Mouse (Mus musculus) midbrain, embryonic 11.5 days (tissue): ENCODE results near the gene Capn5. TPM values are rescaled to one million over a fixed set of nuclear protein-coding genes. Genes with fewer than 3 reads are reported as not detected.
"Not testable (repeated sequence)": the region's sequence is repeated elsewhere in the genome, so short reads cannot be mapped to it uniquely, and the experiment has no call there.

Source experiments
- ATAC-seq: fragments of 200-750 bp; cut with Nextera tagmentation; 2 replicates; pipeline ENCODE4 v1.8.0; 2017; ENCODE audit warnings: moderate TSS enrichment, moderate library complexity; ENCODE audit not compliant: low FRiP score
- DNase-seq: peaks from one replicate; pipeline ENCODE4 v3.0.0; 2015; ENCODE audit warnings: low spot score; ENCODE audit errors: missing footprints
- H3K27ac ChIP-seq: fragments of 300-500 bp; sonication (generic); 2 replicates; pipeline ENCODE4 v1.5.1; 2014; ENCODE audit warnings: low read depth, low read length
- H3K27me3 ChIP-seq: fragments of 300-500 bp; sonication (generic); 2 replicates; pipeline ENCODE4 v1.6.1; 2014; ENCODE audit warnings: mild to moderate bottlenecking, low read length, moderate library complexity, mixed read lengths; ENCODE audit not compliant: control insufficient read depth, insufficient read depth
- H3K36me3 ChIP-seq: fragments of 300-500 bp; sonication (generic); 2 replicates; pipeline ENCODE4 v1.6.1; 2014; ENCODE audit warnings: mild to moderate bottlenecking, low read length, moderate library complexity, mixed read lengths; ENCODE audit not compliant: control insufficient read depth, insufficient read depth
- H3K4me1 ChIP-seq: fragments of 300-500 bp; sonication (generic); 2 replicates; pipeline ENCODE4 v1.6.1; 2014; ENCODE audit warnings: low read length; ENCODE audit not compliant: control insufficient read depth, insufficient read depth
- H3K4me2 ChIP-seq: fragments of 300-500 bp; sonication (generic); 2 replicates; pipeline ENCODE4 v1.6.1; 2014; ENCODE audit warnings: mild to moderate bottlenecking, moderate library complexity
- H3K4me3 ChIP-seq: fragments of 300-500 bp; sonication (generic); 2 replicates; pipeline ENCODE4 v1.5.1; 2014; ENCODE audit warnings: low read depth, low read length
- H3K9ac ChIP-seq: fragments of 300-500 bp; sonication (generic); 2 replicates; pipeline ENCODE4 v1.6.1; 2014; ENCODE audit warnings: low read length
- H3K9me3 ChIP-seq: fragments of 300-500 bp; sonication (generic); 2 replicates; pipeline ENCODE4 v1.6.1; 2016; ENCODE audit warnings: low read length; ENCODE audit not compliant: control insufficient read depth
- WGBS: fragments of 180-500 bp; shearing (Covaris S2); extraction: QIAGEN DNeasy Blood & Tissue Kit; methylation state at CpG from one replicate; pipeline ENCODE4 v1.1.7; 2014; 5-methylcytosine and 5-hydroxymethylcytosine counted together
- polyA plus RNA-seq: library from polyadenylated mRNA; unstranded; fragments of >200 nt; fragmentation: Nextera tagmentation; extraction: Ambion mirVana; gene quantifications from 2 replicates; pipeline ENCODE4 v1.2.1, GENCODE M21; 2014

Capn5 gene
- polyA plus RNA-seq, 1 experiment from 2014 or later = 3.7 TPM

DNA sequence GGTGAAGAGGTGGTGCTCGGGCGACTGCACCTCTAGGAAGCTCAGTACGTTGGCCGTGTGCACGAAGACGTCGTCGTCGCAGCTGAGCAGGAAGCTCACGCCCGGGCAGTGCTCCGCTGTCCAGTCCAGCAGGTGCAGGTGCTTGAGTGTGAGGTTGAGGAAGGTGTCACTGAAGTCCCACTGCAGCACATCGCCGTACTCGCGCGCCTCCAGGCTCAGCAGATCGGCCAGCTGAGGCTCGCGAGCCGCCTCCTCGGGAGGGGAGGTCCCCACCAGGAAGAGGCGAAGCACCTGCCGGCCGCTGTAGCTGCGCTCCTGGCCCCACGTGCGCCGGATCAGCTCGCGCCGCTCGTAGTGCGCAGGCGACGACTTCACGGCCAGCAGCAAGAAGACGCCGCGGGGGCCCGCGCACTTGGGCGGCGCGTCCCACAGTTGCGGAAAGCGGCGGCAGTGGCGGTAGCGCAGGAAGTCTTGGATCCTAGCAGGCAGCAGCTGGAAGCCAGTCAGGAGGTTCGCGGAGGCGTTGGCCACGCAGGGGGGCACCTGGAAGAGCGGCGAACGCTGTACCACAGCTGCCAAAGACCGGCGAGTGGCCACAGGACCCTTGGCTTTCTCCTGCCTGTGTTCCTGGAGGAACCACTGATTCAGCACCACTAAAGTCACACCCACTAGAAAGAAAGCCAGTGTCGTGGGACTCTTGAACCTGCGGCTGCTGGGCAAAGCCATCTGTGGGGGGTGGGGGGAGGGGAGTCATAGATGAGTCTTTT lies 16.1 kb upstream of the Capn5 start:
- peak overlapping the region; percentile 79 for H3K4me2 ChIP-seq
- H3K4me3 ChIP-seq = peak overlapping the region; percentile 42
- ATAC-seq (peak; percentile 43), DNase-seq (peak; percentile 89)
- peaks cover 9% of the 10 kb centered on the region for H3K4me1 ChIP-seq
- no peaks in the 10 kb centered on the region for H3K9me3 ChIP-seq
- peaks cover 53% of the 10 kb centered on the region for H3K27me3 ChIP-seq
- no peak overlapping the region for H3K27ac ChIP-seq
- peak overlapping the region; percentile 33 for H3K9ac ChIP-seq
- 2% methylated on average over 61 of the region's 61 CpGs for WGBS
- H3K36me3 ChIP-seq = no peaks in the 10 kb centered on the region

DNA sequence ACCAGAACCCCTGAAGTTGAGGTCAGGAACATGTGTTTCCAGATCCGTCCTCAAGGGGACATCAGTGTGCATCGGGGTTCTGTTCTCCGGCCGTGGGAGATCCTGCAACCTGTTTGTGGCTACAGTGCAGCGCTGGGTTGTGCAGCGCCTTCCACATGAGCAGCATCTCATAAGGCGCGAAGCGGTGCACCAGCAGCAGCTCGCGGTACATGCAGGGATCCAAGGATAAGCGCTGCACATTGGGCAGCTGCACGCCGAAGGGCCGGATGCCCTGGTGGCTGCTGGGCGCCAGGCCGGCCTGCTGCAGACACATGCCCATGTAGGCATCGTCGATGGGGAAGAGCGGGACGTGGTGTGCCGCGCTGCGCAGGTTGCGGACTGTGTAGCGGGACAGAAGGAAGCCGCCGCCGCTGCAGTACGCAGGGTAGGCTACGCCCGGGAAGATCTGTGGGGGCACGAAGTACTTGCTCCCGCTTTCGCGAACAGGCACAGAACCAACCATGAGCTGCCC lies 15.5 kb upstream of the Capn5 start:
- Histone ChIP-seq H3K36me3 (no peaks in the 10 kb centered on the region), H3K9me3 (no peaks in the 10 kb centered on the region), H3K9ac (peak overlapping the region; percentile 33; the same call in 1 of the 2 replicates), H3K27ac (no peak overlapping the region), H3K4me2 (peak overlapping the region; percentile 79), H3K4me1 (peaks cover 9% of the 10 kb centered on the region), H3K27me3 (peaks cover 56% of the 10 kb centered on the region), H3K4me3 (peak overlapping the region; percentile 42)
- ATAC-seq (peak; percentile 70), DNase-seq (peak; percentile 94)
- 6% methylated on average over 36 of the region's 36 CpGs for WGBS

DNA sequence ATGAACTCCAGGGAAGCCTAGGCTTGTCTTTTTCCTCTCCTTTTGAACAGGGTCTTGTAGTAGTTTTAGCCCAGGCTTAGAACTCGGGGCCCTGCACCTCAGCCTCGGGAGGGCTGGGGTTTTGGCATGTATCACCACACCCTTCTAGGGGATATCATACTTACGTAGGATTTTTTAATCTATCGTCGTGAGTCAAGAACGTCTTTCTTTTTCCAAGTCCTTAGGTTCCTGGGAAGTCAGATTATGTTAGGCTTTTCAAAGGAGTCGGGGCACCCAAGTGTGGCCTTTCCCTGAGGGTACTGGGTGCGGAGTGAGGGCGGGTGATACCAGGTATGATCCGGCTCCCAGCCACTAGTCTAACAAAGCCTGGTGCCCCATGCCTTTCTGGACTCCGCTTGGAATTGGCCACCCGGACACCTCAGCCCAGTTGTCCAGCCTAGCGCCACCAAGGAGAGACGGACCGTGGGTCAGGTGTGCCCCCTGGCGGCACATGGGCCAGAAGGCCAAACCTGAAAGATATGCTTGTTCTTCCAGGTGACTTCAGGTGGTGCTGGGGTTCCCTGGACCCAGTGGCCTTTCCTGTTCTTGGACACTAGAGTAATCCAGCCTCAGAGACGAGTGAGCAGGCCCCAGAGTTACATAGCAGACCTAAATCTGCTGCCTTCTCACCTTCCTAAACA lies 13.6 kb upstream of the Capn5 start:
- Histone ChIP-seq H3K4me1 (peaks cover 16% of the 10 kb centered on the region), H3K36me3 (no peaks in the 10 kb centered on the region), H3K27me3 (peaks cover 56% of the 10 kb centered on the region), H3K4me2 (no peak overlapping the region), H3K9ac (no peak overlapping the region), H3K4me3 (no peak overlapping the region), H3K9me3 (no peaks in the 10 kb centered on the region), H3K27ac (no peak overlapping the region)
- ATAC-seq (no peak), DNase-seq (peak; percentile 76)
- 65% methylated on average over 17 of the region's 17 CpGs for WGBS

DNA sequence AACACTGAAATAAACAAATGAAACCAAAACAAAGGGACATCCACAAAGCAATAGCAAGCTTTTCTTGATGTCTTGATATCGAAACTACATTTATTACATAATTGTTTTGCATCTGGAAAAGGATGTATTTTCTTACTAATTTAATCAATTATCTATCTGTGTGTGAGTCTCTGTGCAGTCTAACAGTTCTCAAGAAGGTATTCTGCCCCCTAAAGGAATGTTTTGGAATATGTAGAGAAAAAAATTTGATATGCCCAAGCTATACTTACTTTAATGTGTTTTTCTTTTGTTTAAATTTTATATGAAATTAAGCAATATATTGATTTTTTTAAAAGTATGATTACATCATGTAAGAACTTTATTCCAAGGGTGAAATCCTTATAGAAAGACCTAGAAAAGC lies 12.5 kb upstream of the Capn5 start:
- Histone ChIP-seq H3K9me3 (no peaks in the 10 kb centered on the region), H3K9ac (no peak overlapping the region), H3K27ac (no peak overlapping the region), H3K4me2 (no peak overlapping the region), H3K4me3 (no peak overlapping the region), H3K27me3 (peaks cover 46% of the 10 kb centered on the region), H3K4me1 (peaks cover 22% of the 10 kb centered on the region), H3K36me3 (no peaks in the 10 kb centered on the region)
- ATAC-seq = no peak
- peak; percentile 44 for DNase-seq
- WGBS = 88% methylated on average over 1 of the region's 1 CpGs

DNA sequence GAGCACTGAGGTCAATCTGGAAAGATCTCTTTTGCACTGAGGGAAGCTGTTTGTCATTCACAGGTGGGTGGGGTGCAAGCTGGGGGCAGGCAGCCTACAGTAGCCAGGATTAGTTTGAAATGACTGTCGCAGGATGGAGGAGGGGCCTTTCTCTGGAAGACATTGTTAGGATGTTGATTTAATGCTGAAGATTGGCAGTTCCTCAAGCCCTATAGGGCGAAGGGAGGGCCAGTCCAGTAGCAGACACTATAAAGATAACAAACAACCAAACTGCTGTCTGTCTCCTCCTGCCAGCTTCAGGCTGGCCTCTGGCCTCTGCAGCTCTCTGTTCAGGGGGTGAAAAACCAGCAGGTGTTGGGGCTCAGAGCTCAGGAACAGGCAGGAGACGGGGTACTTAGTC lies 11.7 kb upstream of the Capn5 start:
- H3K4me1 ChIP-seq = peaks cover 24% of the 10 kb centered on the region
- WGBS = 58% methylated on average over 3 of the region's 3 CpGs
- DNase-seq (peak; percentile 33), ATAC-seq (no peak)
- H3K9me3 ChIP-seq = no peaks in the 10 kb centered on the region
- H3K4me2 ChIP-seq = no peak overlapping the region
- H3K9ac ChIP-seq = no peak overlapping the region
- no peaks in the 10 kb centered on the region for H3K36me3 ChIP-seq
- no peak overlapping the region for H3K4me3 ChIP-seq
- peaks cover 38% of the 10 kb centered on the region for H3K27me3 ChIP-seq
- H3K27ac ChIP-seq = no peak overlapping the region

DNA sequence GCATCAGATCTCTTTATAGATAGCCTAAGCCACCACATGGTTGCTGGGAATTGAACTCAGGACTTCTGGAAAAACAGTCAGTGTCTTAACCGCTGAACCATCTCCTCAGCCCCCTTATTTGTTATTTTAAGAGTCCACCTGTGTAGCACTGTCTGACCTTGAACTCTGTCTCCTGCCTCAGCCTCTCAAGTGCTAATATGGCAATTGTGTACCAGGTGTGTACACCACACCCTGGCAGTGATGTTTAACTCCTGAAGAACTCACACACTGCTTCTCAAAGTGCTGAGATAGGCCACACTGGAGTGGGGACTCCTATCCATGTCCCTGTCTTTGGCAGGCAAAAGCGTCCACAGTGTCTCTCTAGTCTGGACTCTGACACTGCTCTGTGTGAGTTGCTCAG lies 10.6 kb upstream of the Capn5 start:
- ATAC-seq (no peak), DNase-seq (peak; percentile 23)
- no peak overlapping the region for H3K4me3 ChIP-seq
- peaks cover 18% of the 10 kb centered on the region for H3K4me1 ChIP-seq
- H3K27me3 ChIP-seq = peaks cover 27% of the 10 kb centered on the region
- no peaks in the 10 kb centered on the region for H3K9me3 ChIP-seq
- no peak overlapping the region for H3K9ac ChIP-seq
- 86% methylated on average over 2 of the region's 2 CpGs for WGBS
- H3K4me2 ChIP-seq = no peak overlapping the region
- H3K27ac ChIP-seq = no peak overlapping the region
- H3K36me3 ChIP-seq = no peaks in the 10 kb centered on the region

DNA sequence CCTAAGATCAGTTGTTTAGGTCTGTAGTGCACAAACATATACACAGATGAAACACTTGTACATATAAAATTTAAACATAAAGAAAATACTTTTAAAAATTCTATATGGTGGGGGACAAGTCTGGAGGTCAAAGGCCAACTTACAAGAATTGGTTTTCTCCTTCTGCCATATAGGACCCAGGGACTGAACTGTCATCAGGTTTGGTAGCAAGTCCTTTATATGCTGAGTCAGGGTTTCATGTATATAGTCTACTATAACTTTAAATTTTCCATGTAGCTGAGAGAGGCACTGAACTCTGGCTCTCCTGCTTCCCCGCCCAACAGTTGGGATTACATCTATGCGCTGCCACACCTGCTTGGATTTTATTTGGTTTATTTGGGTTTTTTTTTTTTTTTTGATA lies 10.2 kb upstream of the Capn5 start:
- DNase-seq (peak; percentile 79), ATAC-seq (no peak)
- no peak overlapping the region for H3K27ac ChIP-seq
- no peaks in the 10 kb centered on the region for H3K36me3 ChIP-seq
- WGBS = 90% methylated on average over 2 of the region's 2 CpGs
- peaks cover 16% of the 10 kb centered on the region for H3K4me1 ChIP-seq
- H3K27me3 ChIP-seq = peaks cover 22% of the 10 kb centered on the region
- no peak overlapping the region for H3K4me2 ChIP-seq
- no peaks in the 10 kb centered on the region for H3K9me3 ChIP-seq
- H3K4me3 ChIP-seq = no peak overlapping the region
- no peak overlapping the region for H3K9ac ChIP-seq

DNA sequence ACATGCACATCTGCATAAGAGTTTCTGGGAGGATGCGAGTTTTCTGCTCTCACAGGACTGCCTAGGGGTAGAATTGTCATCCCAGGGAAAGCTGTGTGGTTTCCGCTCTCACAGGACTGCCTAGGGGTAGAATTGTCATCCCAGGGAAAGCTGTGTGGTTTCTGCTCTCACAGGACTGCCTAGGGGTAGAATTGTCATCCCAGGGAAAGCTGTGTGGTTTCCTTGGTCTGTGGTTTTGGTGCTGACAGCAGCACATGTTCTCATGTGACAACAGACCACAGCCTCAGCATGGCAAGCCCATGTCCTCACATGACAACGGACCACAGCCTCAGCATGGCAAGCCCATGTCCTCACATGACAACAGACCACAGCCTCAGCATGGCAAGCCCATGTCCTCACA lies 9.3 kb upstream of the Capn5 start:
- 83% methylated on average over 3 of the region's 3 CpGs for WGBS
- not testable (repeated sequence) for ATAC-seq, H3K4me3 ChIP-seq, H3K36me3 ChIP-seq, H3K9me3 ChIP-seq, H3K9ac ChIP-seq, H3K4me2 ChIP-seq, DNase-seq
- H3K27ac ChIP-seq = 0 out of 2 replicates have a peak overlapping the region, but pooled peaks have one; percentile 25
- H3K4me1 ChIP-seq = peaks cover 16% of the 10 kb centered on the region
- H3K27me3 ChIP-seq = peaks cover 13% of the 10 kb centered on the region

DNA sequence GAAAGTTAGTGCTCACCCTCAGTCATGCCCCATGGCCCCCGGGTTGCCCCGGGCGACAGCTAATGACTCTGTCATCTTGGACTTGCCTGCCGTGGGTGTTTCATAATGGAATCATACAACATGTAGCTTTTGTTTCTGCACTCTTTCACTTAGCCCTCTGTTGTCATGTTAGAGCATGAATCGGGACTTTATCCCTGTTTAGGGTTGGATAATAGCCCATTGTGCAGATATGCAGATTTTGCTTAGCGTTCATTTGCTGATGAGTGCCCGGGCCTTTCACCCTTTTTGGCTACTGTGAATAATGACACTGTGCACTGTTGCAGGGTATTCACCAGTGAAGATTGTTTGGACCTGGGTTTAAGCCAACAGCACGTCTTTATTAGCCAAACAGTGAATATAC lies 8.6 kb upstream of the Capn5 start:
- H3K27ac ChIP-seq = peak overlapping the region; percentile 25; the same call in 1 of the 2 replicates

More for the DNA sequence above, 8.6 kb upstream of the Capn5 start:
- H3K4me2 ChIP-seq = no peak overlapping the region; the same call in 1 of the 2 replicates
- H3K4me1 ChIP-seq = peaks cover 16% of the 10 kb centered on the region
- no peaks in the 10 kb centered on the region for H3K36me3 ChIP-seq
- whole genome bisulfite sequencing = 50% methylated on average over 8 of the region's 8 CpGs
- peaks cover 6% of the 10 kb centered on the region for H3K27me3 ChIP-seq
- no peak overlapping the region for H3K9ac ChIP-seq
- ATAC-seq = peak; percentile 86
- no peak overlapping the region for H3K4me3 ChIP-seq
- peak; percentile 85 for DNase-seq
- H3K9me3 ChIP-seq = no peaks in the 10 kb centered on the region
